In the genomic region with DNA sequence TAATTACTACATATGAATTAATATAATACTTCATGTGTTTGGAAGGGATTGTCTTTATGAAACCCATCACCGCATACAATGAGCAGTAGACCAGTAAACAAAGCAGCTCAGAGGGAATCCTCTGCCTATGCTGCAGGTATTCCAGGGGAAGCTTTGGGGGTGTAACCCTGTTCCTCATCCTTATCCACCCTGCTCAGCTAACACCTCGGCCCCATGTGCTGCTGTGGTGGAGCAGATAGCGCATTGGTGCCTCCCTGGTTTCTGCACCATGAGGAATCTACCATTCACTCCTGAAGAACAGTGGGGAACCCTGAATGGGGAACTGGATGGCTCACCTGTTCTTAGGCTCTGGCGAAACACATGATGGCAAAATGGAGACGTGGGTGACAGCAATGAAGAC, we compare ENCODE assay signal across 24 mouse cellular contexts. TPM values are rescaled to one million over a fixed set of nuclear protein-coding genes. Genes with fewer than 3 reads are reported as not detected.
A peak's percentile ranks its signal among the peaks of the same experiment; 100 is the strongest.
DNase-seq lines count a peak whose midpoint lies in the region; ATAC-seq and TF ChIP-seq lines count a peak whose summit lies in the region.
"Had no signal": no experiment of that assay in that cellular context is flagged by ENCODE, and none has a peak within 500 bp of the region (broad histone marks: within the 10 kb centered on the region; RNA-seq: fewer than 3 reads in every experiment).

No protein-coding gene starts in this region.

- peaks cover 26% of the 10 kb centered on the region for H3K4me1 ChIP-seq in liver, postnatal 0 days (ENCODE audit: insufficient read depth)
- H3K4me1 ChIP-seq in liver, embryonic 11.5 days (replicated peaks; ENCODE audit: control insufficient read depth, insufficient read depth, low read length), result peaks cover 7% of the 10 kb centered on the region
- peaks cover 19% of the 10 kb centered on the region for H3K4me1 ChIP-seq in liver, embryonic 16.5 days (ENCODE audit: control insufficient read depth, low read depth, low read length)

- no peak for TF ChIP-seq EP300 in liver, postnatal 0 days (IDR thresholded peaks at IDR 0.05; ENCODE audit: low read depth)

- H3K9ac ChIP-seq in liver, postnatal 0 days (replicated peaks), result no peak overlapping the region
- no peak overlapping the region for H3K9ac ChIP-seq in liver, embryonic 11.5 days (ENCODE audit: low read depth, low read length)
- no peak overlapping the region for H3K9ac ChIP-seq in liver, embryonic 16.5 days (ENCODE audit: low read depth, low read length)
- H3K9ac ChIP-seq: forebrain, postnatal 0 days; hindbrain, embryonic 12.5 days had no signal

- WGBS in liver, postnatal 0 days (ENCODE audit: insufficient replicate concordance), result 72% methylated on average over 5 of the region's 5 CpGs
- WGBS in liver, embryonic 11.5 days, result 71% methylated on average over 5 of the region's 5 CpGs
- whole genome bisulfite sequencing in liver, embryonic 16.5 days (ENCODE audit: insufficient replicate concordance), result 57% methylated on average over 5 of the region's 5 CpGs

- ATAC-seq in liver, postnatal 0 days, result no peak
- peak; percentile 82 for ATAC-seq in liver, embryonic 11.5 days (replicated peaks; ENCODE audit: low FRiP score)
- peak; percentile 64 for ATAC-seq in liver, embryonic 16.5 days (ENCODE audit: low read depth)
- ATAC-seq: forebrain, postnatal 0 days; intestine, postnatal 0 days; midbrain, embryonic 16.5 days had no signal

- no peak overlapping the region for H3K27ac ChIP-seq in liver, postnatal 0 days (ENCODE audit: low read depth)
- H3K27ac ChIP-seq in liver, embryonic 11.5 days (ENCODE audit: low read depth, low read length), result no peak overlapping the region
- 0 out of 2 replicates have a peak overlapping the region, but pooled peaks have one; percentile 10 for H3K27ac ChIP-seq in liver, embryonic 16.5 days (ENCODE audit: low read length)
- H3K27ac ChIP-seq: embryonic facial prominence, embryonic 10.5 days; hindbrain, embryonic 12.5 days; midbrain, embryonic 10.5 days had no signal

- no peaks in the 10 kb centered on the region for H3K9me3 ChIP-seq in liver, postnatal 0 days (ENCODE audit: low read length)
- no peaks in the 10 kb centered on the region for H3K9me3 ChIP-seq in liver, embryonic 11.5 days (ENCODE audit: control insufficient read depth, low read length)
- no peaks in the 10 kb centered on the region for H3K9me3 ChIP-seq in liver, embryonic 16.5 days (replicated peaks; ENCODE audit: control insufficient read depth, low read length)
- H3K9me3 ChIP-seq: embryonic facial prominence, embryonic 10.5 days; hindbrain, embryonic 12.5 days; midbrain, embryonic 10.5 days had no signal

- no peak overlapping the region for H3K4me2 ChIP-seq in liver, postnatal 0 days (ENCODE audit: low read depth, low read length)
- H3K4me2 ChIP-seq in liver, embryonic 11.5 days, result no peak overlapping the region
- 0 out of 2 replicates have a peak overlapping the region, but pooled peaks have one; percentile 8 for H3K4me2 ChIP-seq in liver, embryonic 16.5 days (ENCODE audit: low read depth, low read length)
- H3K4me2 ChIP-seq: hindbrain, embryonic 12.5 days had no signal

- no peak for TF ChIP-seq CTCF in liver, postnatal 0 days (IDR thresholded peaks at IDR 0.05; ENCODE audit: low read depth)

- no peaks in the 10 kb centered on the region for H3K36me3 ChIP-seq in liver, postnatal 0 days (replicated peaks; ENCODE audit: insufficient read depth, low read length)
- no peaks in the 10 kb centered on the region for H3K36me3 ChIP-seq in liver, embryonic 11.5 days (ENCODE audit: control insufficient read depth, insufficient read depth, low read length)
- no peaks in the 10 kb centered on the region for H3K36me3 ChIP-seq in liver, embryonic 16.5 days (ENCODE audit: control insufficient read depth, insufficient read depth)
- H3K36me3 ChIP-seq: embryonic facial prominence, embryonic 10.5 days; hindbrain, embryonic 12.5 days; midbrain, embryonic 10.5 days had no signal

- peak; percentile 83 for DNase-seq in liver
- DNase-seq in liver, postnatal 0 days, result no peak
- DNase-seq in liver, embryonic 11.5 days (ENCODE audit: low spot score), result no peak
- no peak for DNase-seq in adrenal gland, adult 18-20 months (ENCODE audit: low spot score in 2 of 2)
- no peak for DNase-seq in cerebellum, adult 11 months
- no peak for DNase-seq in right cerebral cortex, postnatal 25 days
- DNase-seq: adrenal gland, postnatal 14 days; cerebellum, adult 9-11 months; forebrain, postnatal 0 days; gastrocnemius, postnatal 14 days; heart, postnatal 10 days; kidney, postnatal 25 days; lung, postnatal 4 days; right cerebral cortex, adult 18-20 months had no signal

- no peak overlapping the region for H3K4me3 ChIP-seq in liver, postnatal 0 days (ENCODE audit: low read depth, low read length)
- H3K4me3 ChIP-seq in liver, embryonic 11.5 days (ENCODE audit: low read depth, low read length), result no peak overlapping the region
- H3K4me3 ChIP-seq in liver, embryonic 16.5 days (ENCODE audit: low read depth, low read length), result no peak overlapping the region
- H3K4me3 ChIP-seq: embryonic facial prominence, embryonic 10.5 days; hindbrain, embryonic 12.5 days; midbrain, embryonic 10.5 days had no signal

- H3K27me3 ChIP-seq in liver, postnatal 0 days (ENCODE audit: insufficient read depth, low read length), result no peaks in the 10 kb centered on the region
- no peaks in the 10 kb centered on the region for H3K27me3 ChIP-seq in liver, embryonic 11.5 days (replicated peaks; ENCODE audit: control insufficient read depth, insufficient read depth, low read length)
- no peaks in the 10 kb centered on the region for H3K27me3 ChIP-seq in liver, embryonic 16.5 days (ENCODE audit: control insufficient read depth, insufficient read depth, low read depth, low read length)
- H3K27me3 ChIP-seq: hindbrain, embryonic 12.5 days had no signal

RNA-seq across cellular contexts. Expression of gene Fbp1, which starts 23.5 kb away (rescaled TPM):
- polyA plus RNA-seq in liver, postnatal 0 days (2015; fragmentation: Nextera tagmentation; extraction: Ambion mirVana), result 2,442 and 2,581 TPM in 2 replicates
- not detected in 2 replicates for polyA plus RNA-seq in liver, embryonic 11.5 days (2014; fragmentation: Nextera tagmentation; extraction: Ambion mirVana)
- polyA plus RNA-seq in liver, embryonic 16.5 days (2015; fragmentation: Nextera tagmentation; extraction: Ambion mirVana), result 105 and 149 TPM in 2 replicates
- 1 to 10 TPM; 6.7 to 7.2 TPM for total RNA-seq in adrenal gland, adult 18-20 months (2021)
- total RNA-seq: forebrain, postnatal 0 days; gastrocnemius, postnatal 14 days; heart, adult 8-10 months; heart, postnatal 10 days had no signal
- polyA plus RNA-seq: C2C12; embryonic facial prominence, embryonic 10.5 days; midbrain, embryonic 16.5 days had no signal

RNA-seq across cellular contexts. Expression of gene 2010111I01Rik, which starts 53.1 kb away (rescaled TPM):
- 20.0 and 22.9 TPM in 2 replicates for polyA plus RNA-seq in liver, postnatal 0 days (2015; fragmentation: Nextera tagmentation; extraction: Ambion mirVana)
- 30.6 and 31.8 TPM in 2 replicates for polyA plus RNA-seq in liver, embryonic 11.5 days (2014; fragmentation: Nextera tagmentation; extraction: Ambion mirVana)
- 15.9 and 16.3 TPM in 2 replicates for polyA plus RNA-seq in liver, embryonic 16.5 days (2015; fragmentation: Nextera tagmentation; extraction: Ambion mirVana)
- total RNA-seq in adrenal gland, adult 18-20 months (2021), result 100 to 1,000 TPM in 1 of 2 experiments, 10 to 100 TPM in 1; 93.2 to 108 TPM

RNA-seq across cellular contexts. Expression of gene Fbp2, which starts 53.4 kb away (rescaled TPM):
- 0.89 and 1.3 TPM in 2 replicates for polyA plus RNA-seq in liver, postnatal 0 days (2015; fragmentation: Nextera tagmentation; extraction: Ambion mirVana)
- polyA plus RNA-seq in liver, embryonic 11.5 days (2014; fragmentation: Nextera tagmentation; extraction: Ambion mirVana), result not detected in 2 replicates
- polyA plus RNA-seq in liver, embryonic 16.5 days (2015; fragmentation: Nextera tagmentation; extraction: Ambion mirVana), result 0.33 and 3.2 TPM in 2 replicates
- 1 to 10 TPM; 2.8 to 5.0 TPM for total RNA-seq in adrenal gland, adult 18-20 months (2021)
- total RNA-seq: common myeloid progenitor, adult 5-6 weeks; left cerebral cortex, postnatal 36 days had no signal
- polyA plus RNA-seq: C2C12; midbrain, embryonic 10.5 days had no signal

Comparison
In these comparisons a context has a peak if more than half of its experiments do, and no peak if none do; other contexts are left out.
1. RNA of gene Fbp1, which starts 23.5 kb away (polyA plus RNA-seq): 2,442 to 2,581 TPM in liver, postnatal 0 days and 105 to 149 TPM in liver, embryonic 16.5 days; not detected in liver, embryonic 11.5 days; every median in the first group is over 10 times any median in the second.